Mouse (Mus musculus): ENCODE results near the gene Slc16a6. TPM values are rescaled to one million over a fixed set of nuclear protein-coding genes. Genes with fewer than 3 reads are reported as not detected.

The Slc16a6 gene
- total RNA-seq, 2 experiments from 2014 or later: 11.7 to 12.6 TPM

DNA sequence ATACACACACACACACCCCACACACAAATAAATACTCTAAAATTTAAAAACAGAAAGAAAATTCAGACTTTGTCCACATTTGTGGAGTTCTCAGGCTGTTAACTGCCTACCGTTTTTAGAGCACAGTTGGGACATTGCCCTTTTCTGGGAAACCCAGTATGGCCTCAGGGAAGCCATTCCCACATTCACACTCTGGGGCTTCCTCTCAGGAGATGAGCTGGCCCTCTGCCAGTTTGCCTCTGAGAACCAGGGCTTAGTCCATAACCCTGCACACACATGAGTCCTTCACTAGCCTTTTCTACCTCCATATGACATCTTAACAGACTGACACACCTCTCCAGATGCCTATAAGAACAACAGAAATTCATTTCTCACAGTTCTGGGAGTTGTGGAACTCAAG lies 50.1 kb downstream of the Slc16a6 start:
- intact Hi-C loops (cut with DNase I): loop anchor here (5.0 kb wide), 1 partner anchor 56 kb away; no protein-coding TSS in a partner anchor
- DNase-seq (ENCODE audit: extremely low spot score in 1 of 2, low spot score in 2 of 2): peak in 1 of 2 experiments; percentile 51

DNA sequence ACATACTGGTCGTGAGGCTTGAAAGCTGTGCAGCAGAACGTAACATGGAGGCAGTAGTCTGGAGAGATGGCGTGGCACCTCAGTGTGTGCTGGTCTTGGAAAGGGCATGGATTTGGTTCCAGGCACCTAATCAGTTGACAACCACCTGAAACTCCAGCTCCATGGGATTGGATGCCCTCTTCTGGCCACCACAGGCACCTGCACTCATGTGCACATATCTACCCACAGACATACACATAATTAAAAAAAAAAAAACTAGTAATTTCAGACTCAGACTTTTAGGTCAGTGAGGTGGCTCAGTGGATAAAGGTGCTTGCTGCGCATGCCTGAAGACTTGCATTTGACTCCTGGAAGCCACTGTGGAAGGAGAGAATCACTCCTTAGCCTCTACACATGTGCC lies 51.1 kb downstream of the Slc16a6 start:
- no peak for DNase-seq (ENCODE audit: extremely low spot score in 1 of 2, low spot score in 2 of 2)
- intact Hi-C loops (cut with DNase I): loop anchor here (5.0 kb wide), 1 partner anchor 55 kb away; no protein-coding TSS in a partner anchor

DNA sequence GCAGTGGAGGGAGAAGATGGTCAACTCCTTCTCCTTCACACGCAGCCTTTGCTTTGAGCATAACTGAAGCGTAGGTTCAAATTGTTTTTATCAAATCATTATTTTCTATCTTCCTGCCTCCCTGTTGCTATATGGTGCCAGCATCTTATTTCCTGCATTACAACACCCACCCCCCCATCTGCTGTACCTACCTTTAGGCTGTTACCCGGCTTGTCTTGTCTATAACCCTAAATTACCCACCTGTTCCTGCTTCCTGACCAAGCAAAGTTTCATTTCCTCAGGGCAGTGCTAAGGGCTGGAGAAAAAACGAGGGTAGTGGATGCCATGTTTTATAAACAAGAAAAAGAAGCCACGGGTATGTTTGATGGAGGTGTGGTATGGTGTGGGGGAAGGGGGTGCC lies 52.2 kb downstream of the Slc16a6 start:
- intact Hi-C loops (cut with DNase I): loop anchor here (5.0 kb wide), 1 partner anchor 54 kb away; no protein-coding TSS in a partner anchor
- no peak for DNase-seq (ENCODE audit: extremely low spot score in 1 of 2, low spot score in 2 of 2)

DNA sequence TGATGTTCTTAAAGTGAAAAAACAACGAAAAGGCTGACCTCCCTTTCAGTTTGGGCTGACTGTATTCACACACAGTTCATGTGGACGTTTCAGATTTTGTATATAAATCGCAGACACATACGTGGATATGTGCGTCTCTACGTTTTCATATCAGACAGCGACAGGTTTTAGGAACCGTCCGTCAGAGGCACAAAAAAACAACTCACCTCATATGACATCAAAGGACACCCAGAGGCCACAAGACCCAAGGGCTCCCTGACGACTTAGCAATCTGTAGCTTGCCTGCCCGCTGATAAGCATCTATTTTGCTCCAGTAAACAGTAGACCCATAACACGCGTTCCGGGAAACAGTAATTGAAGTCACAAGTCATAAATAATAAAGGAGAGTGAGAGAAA lies 52.8 kb downstream of the Slc16a6 start:
- no peak for DNase-seq (ENCODE audit: extremely low spot score in 1 of 2, low spot score in 2 of 2)
- intact Hi-C loops (cut with DNase I): loop anchor here (5.0 kb wide), 1 partner anchor 53 kb away; no protein-coding TSS in a partner anchor

DNA sequence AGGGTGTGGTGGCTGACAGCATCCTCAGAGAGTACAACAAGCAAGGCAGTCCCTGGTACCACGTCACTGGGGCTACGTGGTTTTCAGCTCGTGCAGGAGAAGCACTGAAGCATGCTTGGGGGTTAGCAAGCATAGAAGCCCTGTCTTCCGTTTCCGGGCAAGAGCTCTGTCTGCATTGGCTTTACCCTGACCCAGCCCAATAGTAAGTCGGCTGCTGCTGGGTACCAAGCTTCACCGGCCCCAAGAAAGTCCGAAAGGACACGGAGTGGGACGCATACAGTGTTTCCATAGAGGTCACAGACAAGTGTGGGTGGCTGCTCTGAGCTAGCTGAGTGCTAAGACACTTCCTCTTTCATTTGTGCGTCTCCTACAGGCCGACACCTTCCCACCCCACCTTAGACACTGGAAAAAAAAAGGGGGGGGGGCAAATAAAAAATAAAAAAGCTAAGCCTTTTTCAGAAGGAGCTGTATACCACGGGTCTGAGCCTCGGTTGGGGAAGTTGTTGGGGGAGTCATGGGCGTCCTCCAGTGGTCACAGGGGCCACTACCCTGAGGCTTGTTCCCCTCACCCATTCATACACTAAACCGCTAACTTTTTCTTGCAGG lies 53.3 kb downstream of the Slc16a6 start:
- intact Hi-C loops (cut with DNase I): loop anchor here (5.0 kb wide), 1 partner anchor 53 kb away; no protein-coding TSS in a partner anchor
- DNase-seq (ENCODE audit: extremely low spot score in 1 of 2, low spot score in 2 of 2): no peak

DNA sequence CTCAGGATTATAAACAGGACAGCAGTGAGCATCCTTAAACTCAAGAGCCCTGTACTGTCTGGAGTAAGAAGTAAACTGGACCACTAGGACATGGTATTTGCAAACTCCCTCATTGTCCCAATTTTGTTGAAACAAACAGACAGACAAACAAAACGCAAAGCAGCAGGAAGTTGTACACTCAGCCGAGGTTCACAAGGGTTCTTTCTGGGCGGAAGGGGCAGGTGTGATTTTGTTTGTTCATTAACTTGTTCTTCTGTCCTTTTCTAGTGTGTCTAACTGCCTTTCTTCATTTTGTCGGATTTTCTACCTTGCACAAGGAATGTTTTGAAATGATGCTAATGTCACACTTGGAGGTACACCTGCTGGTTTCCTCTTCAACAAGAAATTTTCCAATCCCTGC lies 53.9 kb downstream of the Slc16a6 start:
- no peak for DNase-seq (ENCODE audit: extremely low spot score in 1 of 2, low spot score in 2 of 2)
- intact Hi-C loops (cut with DNase I): no loop called here

DNA sequence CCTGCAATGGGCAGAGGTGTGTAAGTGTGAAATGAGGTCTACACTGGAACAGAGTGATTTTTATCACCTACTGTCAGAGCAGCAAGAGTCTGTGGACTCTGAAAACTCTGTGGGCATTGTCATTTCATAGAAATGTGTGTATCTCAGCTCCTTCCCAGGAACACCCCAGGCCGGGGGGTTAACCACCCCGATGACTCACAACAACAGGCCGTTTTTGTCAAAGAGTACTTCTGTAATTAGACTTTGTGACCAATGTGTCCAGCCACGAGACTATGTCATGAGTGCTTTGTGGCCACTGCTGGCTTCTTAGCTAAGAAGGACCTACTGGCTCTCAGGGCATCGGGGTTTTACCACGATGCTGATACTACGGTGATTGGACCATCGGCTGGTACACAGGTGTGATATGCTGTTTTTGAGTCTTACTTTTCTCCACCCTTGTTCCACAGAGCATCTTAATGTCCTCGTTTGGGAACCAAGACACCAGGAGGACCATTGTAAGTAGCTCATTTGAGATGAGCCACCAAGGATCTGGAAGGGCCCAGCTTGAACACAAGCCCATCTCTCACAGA lies 55.8 kb downstream of the Slc16a6 start:
- DNase-seq (ENCODE audit: extremely low spot score in 1 of 2, low spot score in 2 of 2): no peak
- intact Hi-C loops (cut with DNase I): no loop called here

DNA sequence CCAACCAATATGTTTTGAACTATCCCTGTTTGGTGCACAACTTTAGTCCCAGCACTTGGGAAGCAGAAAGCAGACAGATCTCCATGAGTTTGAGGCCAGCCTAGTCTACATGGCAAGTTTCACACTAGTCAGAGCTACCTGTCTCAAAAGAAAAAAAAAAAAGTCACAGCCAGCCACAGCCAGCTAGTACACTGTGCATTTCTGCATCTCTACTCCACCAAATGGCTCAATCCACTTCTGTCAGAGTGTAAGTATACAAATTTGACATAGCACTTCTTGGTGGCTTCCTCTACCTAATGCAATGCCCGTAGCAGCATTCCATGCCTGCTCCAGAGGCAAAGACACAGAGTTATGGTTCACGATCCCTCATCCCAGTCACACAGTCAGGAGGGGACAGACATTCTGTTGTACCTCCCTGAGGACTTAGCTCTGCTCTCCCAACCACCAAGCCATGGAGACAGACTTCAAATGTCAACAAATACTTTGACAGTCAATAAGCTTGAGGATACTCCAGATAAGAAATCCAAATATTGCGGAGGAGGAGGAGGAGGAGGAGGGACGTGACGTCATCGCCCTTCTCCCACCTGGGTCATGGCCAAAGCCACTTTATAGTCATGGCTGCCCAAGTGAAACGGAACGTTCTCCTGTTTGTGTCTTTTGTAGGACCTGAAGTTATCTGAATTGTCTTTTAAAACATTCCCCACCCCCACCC lies 56.5 kb downstream of the Slc16a6 start:
- intact Hi-C loops (cut with DNase I): no loop called here
- DNase-seq (ENCODE audit: extremely low spot score in 1 of 2, low spot score in 2 of 2): no peak

DNA sequence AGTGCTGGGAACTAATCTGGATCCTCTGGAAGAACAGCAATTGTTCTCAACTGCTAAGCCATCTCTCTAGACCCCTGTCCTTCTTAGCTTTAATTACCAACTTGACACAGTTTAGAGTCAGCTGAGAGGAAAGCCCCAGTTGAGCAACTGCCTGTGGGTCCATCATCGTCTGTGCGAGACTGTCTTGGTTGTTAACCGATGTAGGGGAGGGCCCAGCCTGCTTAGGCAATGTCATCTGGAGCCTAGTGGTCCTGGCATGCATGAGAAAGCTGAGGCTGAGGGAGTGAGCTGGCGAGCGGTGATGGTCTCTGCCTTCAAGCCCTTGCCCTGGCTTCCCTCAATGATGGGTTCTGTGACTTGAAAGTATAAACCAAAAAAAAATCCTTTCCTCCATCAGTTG lies 58.6 kb downstream of the Slc16a6 start:
- DNase-seq (ENCODE audit: extremely low spot score in 1 of 2, low spot score in 2 of 2): no peak
- intact Hi-C loops (cut with DNase I): no loop called here

DNA sequence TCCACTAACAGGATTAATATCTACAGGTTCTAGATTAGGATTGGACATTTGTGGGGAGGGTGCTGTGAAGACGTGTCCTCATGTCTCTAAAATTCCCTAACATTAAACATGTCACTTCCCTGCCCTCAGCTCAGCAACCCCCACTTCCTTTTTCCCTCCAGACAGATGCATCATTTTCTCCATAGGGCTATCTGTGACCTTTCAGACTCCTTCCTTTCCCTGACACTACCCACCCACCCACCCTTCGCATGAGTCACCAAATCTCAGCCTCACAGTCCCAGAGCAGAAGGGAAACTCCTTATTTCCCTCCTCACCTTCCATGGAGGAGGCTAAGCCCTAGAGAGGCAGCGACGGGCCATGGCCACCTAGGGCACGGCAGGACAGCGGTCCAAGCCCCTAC lies 59.8 kb downstream of the Slc16a6 start, which contains the start of gene 9930022D16Rik:
TSS of gene 9930022D16Rik (plus strand) at position 301 of the 400 bp plus-strand sequence.
- DNase-seq (ENCODE audit: extremely low spot score in 1 of 2, low spot score in 2 of 2): no peak
- intact Hi-C loops (cut with DNase I): no loop called here

DNA sequence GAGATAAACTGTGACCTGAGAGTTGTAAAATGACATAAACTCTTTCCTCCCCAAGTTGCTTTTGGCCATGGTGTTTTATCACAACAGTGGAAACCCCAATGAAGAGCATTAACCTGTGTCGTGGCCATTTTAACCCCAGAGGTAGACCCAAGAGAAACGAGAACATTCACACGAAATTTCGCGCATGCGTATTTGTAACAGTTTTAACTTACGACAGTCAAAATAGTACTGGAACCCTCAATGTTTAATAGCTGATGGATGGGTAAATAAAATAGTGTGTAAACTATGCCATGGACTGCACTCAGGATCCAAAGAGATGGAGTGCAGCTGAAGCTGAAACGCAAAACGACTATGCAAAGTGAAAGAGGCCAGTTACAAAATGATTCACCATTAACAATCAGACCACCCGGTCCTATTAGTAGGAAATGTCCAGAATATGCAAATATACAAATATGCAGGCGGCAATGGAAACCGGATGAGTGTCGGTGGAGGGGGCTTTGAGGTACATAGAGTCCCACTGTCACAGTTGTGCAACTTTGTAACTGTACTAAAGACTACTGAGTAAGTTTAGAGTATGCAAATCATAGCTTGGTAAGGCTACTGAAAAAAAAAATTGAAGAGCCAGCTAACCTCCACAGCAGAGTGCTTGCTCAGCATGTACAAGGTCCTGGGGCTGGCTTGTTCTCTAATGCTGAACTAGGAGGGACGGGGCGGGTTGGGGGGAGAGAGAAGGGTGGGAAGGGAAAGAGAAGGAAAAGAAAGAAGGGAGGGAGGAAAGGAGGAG lies 63.0 kb downstream of the Slc16a6 start:
- no peak for DNase-seq (ENCODE audit: extremely low spot score in 1 of 2, low spot score in 2 of 2)
- intact Hi-C loops (cut with DNase I): no loop called here

DNA sequence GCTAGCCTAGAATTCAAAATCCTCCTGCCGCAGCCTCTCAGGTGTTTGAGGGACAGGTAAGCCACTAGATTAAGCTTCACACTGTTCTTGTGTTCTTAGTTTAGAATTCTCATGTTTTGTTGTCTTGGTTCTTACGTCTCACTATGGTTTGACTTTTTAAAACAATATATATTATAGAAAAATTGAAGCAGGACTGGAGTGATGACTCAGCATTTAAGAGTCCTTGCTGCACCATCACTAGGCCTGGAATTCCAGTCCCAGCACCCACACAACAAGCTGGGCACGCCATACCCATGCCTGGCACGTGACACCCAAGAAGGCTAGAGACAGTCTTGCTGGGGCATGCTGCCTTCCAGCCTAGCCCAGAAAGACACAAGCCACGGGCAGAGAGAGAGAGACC lies 67.0 kb downstream of the Slc16a6 start:
- intact Hi-C loops (cut with DNase I): no loop called here
- DNase-seq (ENCODE audit: extremely low spot score in 1 of 2, low spot score in 2 of 2): no peak

Small RNAs within 50 kb of the gene (microRNA-seq; reads per million reads assigned to microRNA genes)
- not detected for gene Gm25540

Other genes with a start within 250 kb of the Slc16a6 start
- gene Rgs9, start 175.5 kb downstream of the Slc16a6 start, total RNA-seq (2021): 10 to 100 TPM; 27.5 to 41.7 TPM
- gene Gna13, start 110.8 kb downstream of the Slc16a6 start, total RNA-seq (2021): 10 to 100 TPM; 46.3 TPM
- gene 9930022D16Rik, start 59.7 kb downstream of the Slc16a6 start, total RNA-seq (2021): not detected
- 10 to 100 TPM; 88.6 to 96.2 TPM for gene Amz2, start 47.7 kb downstream of the Slc16a6 start, total RNA-seq (2021)
- 1 to 10 TPM; 5.7 to 6.5 TPM for gene Arsg, start 224 bp downstream of the Slc16a6 start, total RNA-seq (2021)
- 10 to 100 TPM; 17.2 to 17.5 TPM for gene Wipi1, start 138.4 kb upstream of the Slc16a6 start, total RNA-seq (2021)
- 100 to 1,000 TPM; 412 to 433 TPM for gene Prkar1a, start 175.8 kb upstream of the Slc16a6 start, total RNA-seq (2021)
- gene Fam20a, start 248.7 kb upstream of the Slc16a6 start, total RNA-seq (2021): 10 to 100 TPM; 12.0 to 14.2 TPM

Measured in left cerebral cortex, postnatal 10 days (tissue).